Mouse (Mus musculus): ENCODE measurements around the gene Lyrm7.

DNA sequence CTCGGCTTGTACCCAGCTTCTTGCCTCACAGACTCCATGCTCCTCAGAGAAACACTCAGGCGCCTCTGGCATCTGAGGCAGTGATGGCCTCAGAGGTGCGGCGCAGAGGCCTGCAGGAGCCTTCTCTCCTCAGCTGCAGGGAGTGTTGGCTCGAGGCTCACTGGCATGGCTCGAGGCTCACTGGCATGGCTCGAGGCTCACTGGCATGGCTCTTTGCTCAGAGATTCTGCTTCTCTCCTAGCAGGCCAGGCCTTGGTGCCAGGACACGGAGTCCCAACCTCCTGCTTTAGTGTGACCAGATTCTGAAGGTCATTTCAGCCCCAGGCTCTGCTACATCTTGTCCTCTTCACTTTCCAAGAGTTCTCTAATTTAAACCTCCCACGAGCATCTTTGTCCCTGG, 24.6 kb downstream of the Lyrm7 start:
- no peak for TF ChIP-seq CTCF (conservative IDR thresholded peaks at IDR 0.05; ENCODE audit: low read length)
- no peak for TF ChIP-seq POU5F1 (IDR thresholded peaks at IDR 0.05; ENCODE audit: borderline replicate concordance, low read length)
- TF ChIP-seq NANOG (IDR thresholded peaks at IDR 0.05; ENCODE audit: borderline replicate concordance, low read length) = no peak

All from E14TG2a.4 (cell line).